Mouse (Mus musculus): ENCODE measurements at regions not wholly inside any gene's neighbourhood (a gene's known extent, or its start where the extent isn't known, plus 50 kb on each side); places are given as distances from the start of the nearest gene placed in this dataset.

GRCm38 (mm10) chr5:12925466-12925865 lies 199.7 kb upstream of the Sema3a start:
- peak; percentile 73 to 82 for TF ChIP-seq EP300 (IDR thresholded peaks at IDR 0.05; ENCODE audit: low read depth in 1 of 2, low read length in 2 of 2)
- TF ChIP-seq MYB (IDR thresholded peaks at IDR 0.05; ENCODE audit: low read depth, low read length): no peak; the same call in 1 of the 2 replicates
- peak; percentile 37; the same call in 1 of the 2 replicates for TF ChIP-seq MYC (IDR thresholded peaks at IDR 0.05; ENCODE audit: low read depth, low read length)
- no peak for TF ChIP-seq POLR2AphosphoS2 (IDR thresholded peaks at IDR 0.05; ENCODE audit: low read length)
- TF ChIP-seq ZMIZ1 (IDR thresholded peaks at IDR 0.05; ENCODE audit: low read depth, low read length): no peak
- TF ChIP-seq JUND (IDR thresholded peaks at IDR 0.05; ENCODE audit: low read depth, low read length): peak; percentile 98
- no peak for TF ChIP-seq RCOR1 (IDR thresholded peaks at IDR 0.05; ENCODE audit: low read depth, low read length)
- peak; percentile 54 for TF ChIP-seq ETS1 (IDR thresholded peaks at IDR 0.05; ENCODE audit: low read depth, low read length)
- no peak for TF ChIP-seq MXI1 (IDR thresholded peaks at IDR 0.05; ENCODE audit: low read depth, low read length)
- TF ChIP-seq NRF1 (IDR thresholded peaks at IDR 0.05; ENCODE audit: insufficient read depth, low read depth, low read length, poor library complexity, severe bottlenecking): no peak
- TF ChIP-seq TCF12 (IDR thresholded peaks at IDR 0.05; ENCODE audit: low read depth, low read length): peak; percentile 38; the same call in 1 of the 2 replicates
- TF ChIP-seq BHLHE40 (IDR thresholded peaks at IDR 0.05; ENCODE audit: borderline replicate concordance, low read depth, low read length): no peak
- TF ChIP-seq CHD1 (IDR thresholded peaks at IDR 0.05; ENCODE audit: low read depth, low read length): no peak
- no peak for TF ChIP-seq POLR2AphosphoS5 (IDR thresholded peaks at IDR 0.05; ENCODE audit: borderline replicate concordance, low read depth, low read length)
- no peak for TF ChIP-seq GABPA (IDR thresholded peaks at IDR 0.05; ENCODE audit: low read depth, low read length)
- peak; percentile 52; the same call in 1 of the 2 replicates for TF ChIP-seq GATA1 (IDR thresholded peaks at IDR 0.05; ENCODE audit: low read depth, low read length)
- TF ChIP-seq ZNF384 (IDR thresholded peaks at IDR 0.05; ENCODE audit: low read depth, low read length): peak; percentile 74
- peak; percentile 28 for DNase-seq (ENCODE audit: low read depth, low spot score)
- no peak overlapping the region for H3K9ac ChIP-seq (ENCODE audit: control insufficient read depth, low read depth, low read length, poor library complexity, severe bottlenecking)
- peaks cover 0 to 34% of the 10 kb centered on the region in 2 experiments; a peak in 2 of 4 replicates for H3K36me3 ChIP-seq (ENCODE audit: control insufficient read depth in 1 of 2, insufficient read depth in 2 of 2, low read length in 2 of 2)
- H3K4me3 ChIP-seq (ENCODE audit: control insufficient read depth in 1 of 2, insufficient read depth in 1 of 2, low read depth in 2 of 2, low read length in 2 of 2): no peak overlapping the region
- no peaks in the 10 kb centered on the region for H3K79me2 ChIP-seq (ENCODE audit: control insufficient read depth, insufficient read depth, low read length, poor library complexity)
- no peak overlapping the region for H3K27ac ChIP-seq (ENCODE audit: control insufficient read depth, low read depth, low read length)
- H3K9me3 ChIP-seq (replicated peaks; ENCODE audit: insufficient read depth, low read length): no peaks in the 10 kb centered on the region
- no peaks in the 10 kb centered on the region for H3K27me3 ChIP-seq (ENCODE audit: control insufficient read depth in 1 of 2, insufficient read depth in 2 of 2, low read length in 2 of 2)
- peaks cover 23 to 48% of the 10 kb centered on the region in 2 experiments for H3K4me1 ChIP-seq (ENCODE audit: control insufficient read depth in 1 of 2, insufficient read depth in 2 of 2, low read length in 2 of 2)

GRCm38 (mm10) chr5:12926289-12926688 lies 198.9 kb upstream of the Sema3a start:
- Histone ChIP-seq H3K79me2 (ENCODE audit: control insufficient read depth, insufficient read depth, low read length, poor library complexity) (no peaks in the 10 kb centered on the region), H3K27me3 (ENCODE audit: control insufficient read depth in 1 of 2, insufficient read depth in 2 of 2, low read length in 2 of 2) (no peaks in the 10 kb centered on the region), H3K4me1 (ENCODE audit: control insufficient read depth in 1 of 2, insufficient read depth in 2 of 2, low read length in 2 of 2) (peaks cover 23 to 48% of the 10 kb centered on the region in 2 experiments), H3K9ac (ENCODE audit: control insufficient read depth, low read depth, low read length, poor library complexity, severe bottlenecking) (peak overlapping the region; percentile 59), H3K9me3 (replicated peaks; ENCODE audit: insufficient read depth, low read length) (no peaks in the 10 kb centered on the region), H3K36me3 (ENCODE audit: control insufficient read depth in 1 of 2, insufficient read depth in 2 of 2, low read length in 2 of 2) (peaks cover 0 to 34% of the 10 kb centered on the region in 2 experiments; a peak in 2 of 4 replicates), H3K4me3 (ENCODE audit: control insufficient read depth in 1 of 2, insufficient read depth in 1 of 2, low read depth in 2 of 2, low read length in 2 of 2) (peak overlapping the region; percentile 58 to 75), H3K27ac (ENCODE audit: control insufficient read depth, low read depth, low read length) (peak overlapping the region; percentile 96)
- peak; percentile 83 for DNase-seq (ENCODE audit: low read depth, low spot score)
- TF ChIP-seq MEF2A (IDR thresholded peaks at IDR 0.05; ENCODE audit: extremely low read depth, insufficient replicate concordance, low read depth, low read length, poor library complexity, severe bottlenecking) (no peak), EP300 (IDR thresholded peaks at IDR 0.05; ENCODE audit: low read depth in 1 of 2, low read length in 2 of 2) (peak; percentile 90 to 95), USF2 (IDR thresholded peaks at IDR 0.05; ENCODE audit: borderline replicate concordance in 1 of 2, insufficient read depth in 1 of 2, low read depth in 1 of 2, low read length in 2 of 2) (no peak), TAL1 (IDR thresholded peaks at IDR 0.05; ENCODE audit: low read length) (peak; percentile 62), ETS1 (IDR thresholded peaks at IDR 0.05; ENCODE audit: low read depth, low read length) (peak; percentile 48; the same call in 1 of the 2 replicates), TCF12 (IDR thresholded peaks at IDR 0.05; ENCODE audit: low read depth, low read length) (peak; percentile 87), ZNF384 (IDR thresholded peaks at IDR 0.05; ENCODE audit: low read depth, low read length) (no peak), ZKSCAN1 (IDR thresholded peaks at IDR 0.05; ENCODE audit: low read depth, low read length) (no peak), TBP (IDR thresholded peaks at IDR 0.05; ENCODE audit: low read depth, low read length) (peak; percentile 56; the same call in 1 of the 2 replicates), SIN3A (IDR thresholded peaks at IDR 0.05; ENCODE audit: low read length) (peak; percentile 55; the same call in 1 of the 2 replicates), SMC3 (IDR thresholded peaks at IDR 0.05; ENCODE audit: low read depth, low read length) (no peak), POLR2A (IDR thresholded peaks at IDR 0.05; ENCODE audit: control insufficient read depth in 1 of 2, insufficient read depth in 1 of 2, low read depth in 1 of 2, low read length in 2 of 2, poor library complexity in 1 of 2) (peak in 1 of 2 experiments; percentile 47; a peak in 2 of 4 replicates), JUND (IDR thresholded peaks at IDR 0.05; ENCODE audit: low read depth, low read length) (no peak), MYB (IDR thresholded peaks at IDR 0.05; ENCODE audit: low read depth, low read length) (peak; percentile 99), GATA1 (IDR thresholded peaks at IDR 0.05; ENCODE audit: low read depth, low read length) (peak; percentile 71; the same call in 1 of the 2 replicates), MAZ (IDR thresholded peaks at IDR 0.05; ENCODE audit: low read depth, low read length) (no peak), MAX (IDR thresholded peaks at IDR 0.05; ENCODE audit: low read length) (peak; percentile 43; the same call in 1 of the 2 replicates), E2F4 (IDR thresholded peaks at IDR 0.05; ENCODE audit: borderline replicate concordance, low read depth, low read length) (peak; percentile 46; the same call in 1 of the 2 replicates), HCFC1 (IDR thresholded peaks at IDR 0.05; ENCODE audit: low read depth, low read length) (0 out of 2 replicates have a peak, but pooled peaks have one; percentile 26)

All from MEL (cell line).